9 mouse cellular contexts compared by ENCODE assay signal in the genomic region with DNA sequence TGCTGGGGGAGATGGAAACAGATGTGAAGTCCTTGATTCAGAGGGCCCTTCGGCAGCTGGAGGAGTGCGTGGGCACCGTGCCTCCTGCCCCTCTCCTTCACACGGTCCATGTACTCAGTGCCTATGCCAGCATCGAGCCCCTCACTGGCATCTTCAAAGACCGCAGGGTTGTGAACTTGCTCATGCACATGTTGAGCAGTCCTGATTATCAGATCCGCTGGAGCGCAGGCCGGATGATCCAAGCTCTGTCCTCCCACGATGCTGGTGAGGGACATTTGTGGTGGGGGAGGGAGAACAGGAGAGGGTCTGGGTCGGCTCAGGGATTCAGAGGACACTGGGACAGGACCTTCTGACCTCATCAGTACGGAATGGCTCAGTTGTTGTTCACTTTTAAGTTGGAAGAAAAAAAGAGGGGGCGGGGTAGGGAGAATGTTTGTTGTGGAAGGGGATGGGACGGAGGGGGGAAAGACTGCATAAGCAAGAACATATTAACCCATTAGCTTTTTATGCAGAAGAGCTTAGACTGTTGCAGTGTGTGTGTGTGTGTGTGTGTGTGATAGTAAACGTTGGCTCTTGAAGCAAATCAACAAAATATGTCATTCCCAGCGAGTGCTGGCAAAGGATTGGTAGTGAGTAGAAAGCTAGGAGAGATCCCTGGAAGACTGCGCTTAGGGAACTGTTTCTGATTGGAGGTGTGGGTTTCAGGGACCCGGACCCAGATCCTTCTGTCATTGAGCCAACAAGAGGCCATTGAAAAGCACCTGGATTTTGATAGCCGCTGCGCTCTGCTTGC. TPM values are rescaled to one million over a fixed set of nuclear protein-coding genes. Genes with fewer than 3 reads are reported as not detected.
A peak's percentile ranks its signal among the peaks of the same experiment; 100 is the strongest.
DNase-seq lines count a peak whose midpoint lies in the region; ATAC-seq and TF ChIP-seq lines count a peak whose summit lies in the region.
"Had no signal": no experiment of that assay in that cellular context is flagged by ENCODE, and none has a peak within 500 bp of the region (broad histone marks: within the 10 kb centered on the region; RNA-seq: fewer than 3 reads in every experiment).

No protein-coding gene starts in this region.

- no peak for DNase-seq in kidney, postnatal 0 days (ENCODE audit: low spot score)
- no peak for DNase-seq in kidney, postnatal 36 days
- no peak for DNase-seq in thymus, postnatal 4 days
- DNase-seq in kidney, postnatal 14 days = no peak
- DNase-seq in cerebellum, adult 8-10 months = no peak
- DNase-seq: right cerebral cortex, adult 18-20 months had no signal

- no peak for TF ChIP-seq CTCF in kidney, postnatal 0 days (IDR thresholded peaks at IDR 0.05; ENCODE audit: low read depth)
- TF ChIP-seq CTCF in embryonic fibroblast, embryonic 13.5 days (IDR thresholded peaks at IDR 0.05; ENCODE audit: borderline replicate concordance, insufficient read depth, low read length) = no peak

- peak overlapping the region; percentile 82; the same call in 1 of the 2 replicates for H3K9ac ChIP-seq in kidney, postnatal 0 days (ENCODE audit: low read depth, low read length)
- peak overlapping the region; percentile 83 for H3K9ac ChIP-seq in intestine, embryonic 16.5 days (ENCODE audit: low read depth, low read length)
- peak overlapping the region; percentile 92 for H3K9ac ChIP-seq in neural tube, embryonic 12.5 days

- no peak for ATAC-seq in kidney, postnatal 0 days (replicated peaks; ENCODE audit: low FRiP score, low read depth)
- ATAC-seq in intestine, embryonic 16.5 days = no peak
- ATAC-seq in neural tube, embryonic 12.5 days (ENCODE audit: low FRiP score, low read depth) = no peak

- H3K27me3 ChIP-seq in kidney, postnatal 0 days (ENCODE audit: insufficient read depth, low read length) = no peaks in the 10 kb centered on the region
- no peaks in the 10 kb centered on the region for H3K27me3 ChIP-seq in intestine, embryonic 16.5 days (replicated peaks; ENCODE audit: control insufficient read depth, insufficient read depth, low read length)
- no peaks in the 10 kb centered on the region for H3K27me3 ChIP-seq in neural tube, embryonic 12.5 days (replicated peaks)

- TF ChIP-seq POLR2A in embryonic fibroblast, embryonic 13.5 days (IDR thresholded peaks at IDR 0.05; ENCODE audit: low read depth, low read length) = no peak

- peak overlapping the region; percentile 85 for H3K4me2 ChIP-seq in kidney, postnatal 0 days (ENCODE audit: low read length)
- H3K4me2 ChIP-seq in intestine, embryonic 16.5 days (ENCODE audit: low read depth, low read length) = peak overlapping the region; percentile 85
- peak overlapping the region; percentile 91 for H3K4me2 ChIP-seq in neural tube, embryonic 12.5 days (replicated peaks)

- H3K4me3 ChIP-seq in kidney, postnatal 0 days (replicated peaks; ENCODE audit: low read depth, low read length) = peak overlapping the region; percentile 69
- H3K4me3 ChIP-seq in embryonic fibroblast, embryonic 13.5 days (ENCODE audit: insufficient read depth, low read length) = peak overlapping the region; percentile 44
- peak overlapping the region; percentile 77 for H3K4me3 ChIP-seq in intestine, embryonic 16.5 days (ENCODE audit: low read length)
- 0 out of 2 replicates have a peak overlapping the region, but pooled peaks have one; percentile 67 for H3K4me3 ChIP-seq in neural tube, embryonic 12.5 days

- peak overlapping the region; percentile 97; the same call in 1 of the 2 replicates for H3K27ac ChIP-seq in kidney, postnatal 0 days
- H3K27ac ChIP-seq in embryonic fibroblast, embryonic 13.5 days (ENCODE audit: insufficient read depth, low read length) = no peak overlapping the region
- peak overlapping the region; percentile 93 for H3K27ac ChIP-seq in intestine, embryonic 16.5 days (ENCODE audit: low read length)
- H3K27ac ChIP-seq in neural tube, embryonic 12.5 days = no peak overlapping the region

- peaks cover 23% of the 10 kb centered on the region; the same call in 1 of the 2 replicates for H3K4me1 ChIP-seq in kidney, postnatal 0 days (replicated peaks; ENCODE audit: insufficient read depth, low read length)
- peaks cover 2% of the 10 kb centered on the region for H3K4me1 ChIP-seq in embryonic fibroblast, embryonic 13.5 days (ENCODE audit: control insufficient read depth, insufficient read depth, low read length)
- peaks cover 27% of the 10 kb centered on the region for H3K4me1 ChIP-seq in intestine, embryonic 16.5 days (ENCODE audit: control insufficient read depth, insufficient read depth, low read length)
- H3K4me1 ChIP-seq in neural tube, embryonic 12.5 days = peaks cover 40% of the 10 kb centered on the region

- peaks cover 40% of the 10 kb centered on the region for H3K36me3 ChIP-seq in kidney, postnatal 0 days (ENCODE audit: insufficient read depth, low read length)
- peaks cover 24% of the 10 kb centered on the region for H3K36me3 ChIP-seq in intestine, embryonic 16.5 days (ENCODE audit: control insufficient read depth, insufficient read depth, low read length)
- H3K36me3 ChIP-seq in neural tube, embryonic 12.5 days = peaks cover 60% of the 10 kb centered on the region

- WGBS in kidney, postnatal 0 days = 48% methylated on average over 20 of the region's 20 CpGs
- 68% methylated on average over 20 of the region's 20 CpGs for WGBS in intestine, embryonic 16.5 days
- WGBS in neural tube, embryonic 12.5 days = 78% methylated on average over 20 of the region's 20 CpGs

- H3K9me3 ChIP-seq in kidney, postnatal 0 days (replicated peaks; ENCODE audit: low read length) = no peaks in the 10 kb centered on the region
- no peaks in the 10 kb centered on the region for H3K9me3 ChIP-seq in intestine, embryonic 16.5 days (ENCODE audit: control insufficient read depth, low read length)
- H3K9me3 ChIP-seq in neural tube, embryonic 12.5 days = no peaks in the 10 kb centered on the region

RNA-seq across cellular contexts. Expression of gene Cul7, which starts 1.8 kb away (rescaled TPM):
- polyA plus RNA-seq in kidney, postnatal 0 days (2015; fragmentation: Nextera tagmentation; extraction: Ambion mirVana) = 29.0 and 33.3 TPM in 2 replicates
- 63.6 and 64.4 TPM in 2 replicates for polyA plus RNA-seq in embryonic fibroblast, embryonic 13.5 days (2011; ENCODE audit: insufficient read length, low read depth, missing spikeins)
- 42.4 and 43.1 TPM in 2 replicates for polyA plus RNA-seq in intestine, embryonic 16.5 days (2015; fragmentation: Nextera tagmentation; extraction: Ambion mirVana)
- polyA plus RNA-seq in neural tube, embryonic 12.5 days (2016; fragmentation: Nextera tagmentation; extraction: Ambion mirVana) = 42.0 and 45.2 TPM in 2 replicates

RNA-seq across cellular contexts. Expression of gene Mrpl2, which starts 5.9 kb away (rescaled TPM):
- 144 and 157 TPM in 2 replicates for polyA plus RNA-seq in kidney, postnatal 0 days (2015; fragmentation: Nextera tagmentation; extraction: Ambion mirVana)
- 33.5 and 45.2 TPM in 2 replicates for polyA plus RNA-seq in embryonic fibroblast, embryonic 13.5 days (2011; ENCODE audit: insufficient read length, low read depth, missing spikeins)
- polyA plus RNA-seq in intestine, embryonic 16.5 days (2015; fragmentation: Nextera tagmentation; extraction: Ambion mirVana) = 164 and 170 TPM in 2 replicates
- polyA plus RNA-seq in neural tube, embryonic 12.5 days (2016; fragmentation: Nextera tagmentation; extraction: Ambion mirVana) = 76.9 and 86.9 TPM in 2 replicates

RNA-seq across cellular contexts. Expression of gene Klc4, which starts 6.1 kb away (rescaled TPM):
- polyA plus RNA-seq in kidney, postnatal 0 days (2015; fragmentation: Nextera tagmentation; extraction: Ambion mirVana) = 47.6 and 50.4 TPM in 2 replicates
- 6.5 and 7.2 TPM in 2 replicates for polyA plus RNA-seq in embryonic fibroblast, embryonic 13.5 days (2011; ENCODE audit: insufficient read length, low read depth, missing spikeins)
- 93.7 and 104 TPM in 2 replicates for polyA plus RNA-seq in intestine, embryonic 16.5 days (2015; fragmentation: Nextera tagmentation; extraction: Ambion mirVana)
- polyA plus RNA-seq in neural tube, embryonic 12.5 days (2016; fragmentation: Nextera tagmentation; extraction: Ambion mirVana) = 45.2 and 47.4 TPM in 2 replicates

RNA-seq across cellular contexts. Expression of gene Rrp36, which starts 22.2 kb away (rescaled TPM):
- 44.4 and 47.2 TPM in 2 replicates for polyA plus RNA-seq in kidney, postnatal 0 days (2015; fragmentation: Nextera tagmentation; extraction: Ambion mirVana)
- polyA plus RNA-seq in embryonic fibroblast, embryonic 13.5 days (2011; ENCODE audit: insufficient read length, low read depth, missing spikeins) = 29.9 and 32.3 TPM in 2 replicates
- 64.8 and 67.4 TPM in 2 replicates for polyA plus RNA-seq in intestine, embryonic 16.5 days (2015; fragmentation: Nextera tagmentation; extraction: Ambion mirVana)
- 52.1 and 54.1 TPM in 2 replicates for polyA plus RNA-seq in neural tube, embryonic 12.5 days (2016; fragmentation: Nextera tagmentation; extraction: Ambion mirVana)

RNA-seq across cellular contexts. Expression of gene Ptk7, which starts 22.6 kb away (rescaled TPM):
- polyA plus RNA-seq in kidney, postnatal 0 days (2015; fragmentation: Nextera tagmentation; extraction: Ambion mirVana) = 94.0 and 103 TPM in 2 replicates
- 145 and 172 TPM in 2 replicates for polyA plus RNA-seq in embryonic fibroblast, embryonic 13.5 days (2011; ENCODE audit: insufficient read length, low read depth, missing spikeins)
- polyA plus RNA-seq in intestine, embryonic 16.5 days (2015; fragmentation: Nextera tagmentation; extraction: Ambion mirVana) = 53.2 and 54.4 TPM in 2 replicates
- polyA plus RNA-seq in neural tube, embryonic 12.5 days (2016; fragmentation: Nextera tagmentation; extraction: Ambion mirVana) = 68.3 and 69.7 TPM in 2 replicates

Comparison
In these comparisons a context has a peak if more than half of its experiments do, and no peak if none do; other contexts are left out.
1. H3K27ac ChIP-seq: peak in kidney, postnatal 0 days (single experiment) and intestine, embryonic 16.5 days (single experiment); none in embryonic fibroblast, embryonic 13.5 days (single experiment) and neural tube, embryonic 12.5 days (single experiment).
2. Peak in every context shown above with its lines, with median percentiles within 50 percentile points of each other: H3K4me2 ChIP-seq, H3K4me3 ChIP-seq and H3K9ac ChIP-seq.